Mouse (Mus musculus): ENCODE results near the gene Ydjc. TPM values are rescaled to one million over a fixed set of nuclear protein-coding genes. Genes with fewer than 3 reads are reported as not detected.

The Ydjc gene
- polyA plus RNA-seq, 1 experiment = 15.5 TPM

DNA sequence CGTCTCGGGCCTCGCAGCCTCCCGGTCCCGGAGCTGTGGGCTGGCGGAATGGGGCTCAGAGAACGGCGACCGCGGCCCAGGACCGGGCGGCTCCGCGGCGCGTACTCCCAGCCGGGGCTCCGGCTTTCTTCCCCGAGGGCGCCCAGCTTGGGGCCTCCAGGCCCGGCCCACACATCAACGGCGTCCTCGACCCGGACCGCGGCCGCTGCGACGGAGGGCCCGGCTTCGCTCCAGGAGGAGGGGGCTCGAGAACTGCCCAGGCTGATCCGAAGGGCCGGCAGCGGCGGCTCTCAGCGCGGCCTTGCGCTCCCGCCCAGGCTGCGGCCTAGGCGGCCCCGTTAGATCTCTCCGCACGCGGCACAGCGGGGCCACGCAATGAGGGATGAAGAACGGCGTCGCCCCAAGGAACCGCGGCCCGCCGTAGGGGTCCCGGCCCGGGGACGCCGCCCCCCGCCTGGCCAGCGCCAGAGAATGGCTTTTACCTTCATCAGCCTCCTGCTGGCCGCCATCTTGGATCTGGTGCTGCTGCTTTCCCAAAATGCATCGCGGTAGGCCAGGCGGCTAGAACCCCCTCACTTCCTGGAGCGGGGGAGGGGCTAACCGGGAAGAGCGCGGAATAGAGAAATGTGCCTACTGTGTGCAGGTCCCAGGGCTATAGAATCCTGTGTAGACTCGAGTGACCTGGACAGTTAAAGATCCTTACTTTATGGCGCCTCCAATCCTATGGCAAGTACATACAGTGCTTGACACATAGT, 56.7 kb downstream of the Ydjc start:
- Histone ChIP-seq H3K9me3 (replicated peaks; ENCODE audit: control insufficient read depth, insufficient read depth, low read length, poor library complexity, severe bottlenecking) (no peaks in the 10 kb centered on the region), H3K36me3 (ENCODE audit: control insufficient read depth, insufficient read depth, low read length, poor library complexity, severe bottlenecking) (peaks cover 7% of the 10 kb centered on the region)
- TF ChIP-seq POLR2A (IDR thresholded peaks at IDR 0.05; ENCODE audit: insufficient read depth, low read length) (peak; percentile 53), EP300 (IDR thresholded peaks at IDR 0.05; ENCODE audit: insufficient read depth, low read depth, low read length) (peak; percentile 56; the same call in 1 of the 2 replicates), CTCF (IDR thresholded peaks at IDR 0.05; ENCODE audit: low read depth, low read length) (no peak)

DNA sequence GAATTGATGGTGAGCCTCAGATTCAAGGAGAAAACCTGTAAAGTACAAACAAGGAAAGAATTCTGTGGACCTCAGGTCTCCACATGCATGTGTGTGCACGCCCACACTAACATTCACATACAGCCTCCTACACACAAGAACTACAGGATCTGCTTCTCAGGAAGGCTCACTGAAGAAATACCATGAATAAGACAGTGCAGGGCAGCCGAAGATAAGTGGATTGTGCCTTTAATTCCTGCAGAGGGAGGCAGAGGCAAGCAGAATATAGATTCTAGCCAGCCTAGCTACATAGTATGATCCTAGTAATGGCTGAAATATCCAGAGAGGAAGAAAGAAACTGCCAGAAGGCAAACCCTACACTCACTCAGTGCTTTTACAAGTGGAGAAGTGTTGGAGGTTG, 57.6 kb downstream of the Ydjc start:
- Histone ChIP-seq H3K27me3 (ENCODE audit: control insufficient read depth, insufficient read depth, low read length, poor library complexity, severe bottlenecking) (no peaks in the 10 kb centered on the region), H3K4me3 (ENCODE audit: low read depth, low read length) (no peak overlapping the region), H3K27ac (ENCODE audit: insufficient read depth, low read length) (peak overlapping the region; percentile 20), H3K4me1 (ENCODE audit: control insufficient read depth, insufficient read depth, low read length) (peaks cover 2% of the 10 kb centered on the region), H3K36me3 (ENCODE audit: control insufficient read depth, insufficient read depth, low read length, poor library complexity, severe bottlenecking) (peaks cover 5% of the 10 kb centered on the region; the same call in 1 of the 2 replicates), H3K9ac (ENCODE audit: low read depth, poor library complexity, severe bottlenecking) (peak overlapping the region; percentile 100), H3K9me3 (replicated peaks; ENCODE audit: control insufficient read depth, insufficient read depth, low read length, poor library complexity, severe bottlenecking) (no peaks in the 10 kb centered on the region)
- no peak for TF ChIP-seq CTCF (IDR thresholded peaks at IDR 0.05; ENCODE audit: low read depth, low read length)

More for the DNA sequence above, 56.7 kb downstream of the Ydjc start:
- Histone ChIP-seq H3K27ac (ENCODE audit: insufficient read depth, low read length) (peak overlapping the region; percentile 11), H3K4me1 (ENCODE audit: control insufficient read depth, insufficient read depth, low read length) (peaks cover 2% of the 10 kb centered on the region), H3K4me3 (ENCODE audit: low read depth, low read length) (peak overlapping the region; percentile 99), H3K9ac (ENCODE audit: low read depth, poor library complexity, severe bottlenecking) (peak overlapping the region; percentile 100), H3K27me3 (ENCODE audit: control insufficient read depth, insufficient read depth, low read length, poor library complexity, severe bottlenecking) (no peaks in the 10 kb centered on the region)

DNA sequence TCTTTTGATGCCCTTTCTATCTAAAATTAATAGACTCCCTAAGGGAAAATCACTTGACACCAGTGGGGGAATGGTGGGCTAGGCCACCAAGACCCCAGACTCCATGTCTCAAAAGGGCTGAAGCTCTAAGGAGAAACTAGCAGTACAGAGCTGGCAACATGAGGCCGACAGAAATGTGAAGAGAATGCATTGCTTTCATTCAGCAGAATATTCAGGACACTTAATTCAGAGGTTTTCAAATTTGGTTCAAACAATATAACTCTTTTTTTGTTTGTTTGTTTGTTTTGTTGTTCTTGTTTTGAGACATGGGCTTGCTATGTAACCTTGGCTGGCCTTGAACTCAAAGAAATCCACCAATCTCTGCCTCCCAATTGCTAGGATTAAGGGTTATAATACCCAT, 58.1 kb downstream of the Ydjc start, which contains the start of gene Ube2l3:
Gene Ube2l3 (minus strand): TSS at position 101 of the 400 bp plus-strand sequence.
- Histone ChIP-seq H3K4me1 (ENCODE audit: control insufficient read depth, insufficient read depth, low read length) (peaks cover 2% of the 10 kb centered on the region), H3K4me3 (ENCODE audit: low read depth, low read length) (peak within 1 kb of the TSS; percentile 99), H3K27ac (ENCODE audit: insufficient read depth, low read length) (peak within 1 kb of the TSS; percentile 20), H3K9me3 (replicated peaks; ENCODE audit: control insufficient read depth, insufficient read depth, low read length, poor library complexity, severe bottlenecking) (no peaks in the 10 kb centered on the region), H3K9ac (ENCODE audit: low read depth, poor library complexity, severe bottlenecking) (peak within 1 kb of the TSS; percentile 100), H3K27me3 (ENCODE audit: control insufficient read depth, insufficient read depth, low read length, poor library complexity, severe bottlenecking) (no peaks in the 10 kb centered on the region), H3K36me3 (ENCODE audit: control insufficient read depth, insufficient read depth, low read length, poor library complexity, severe bottlenecking) (peaks cover 5% of the 10 kb centered on the region; the same call in 1 of the 2 replicates)
- TF ChIP-seq EP300 (IDR thresholded peaks at IDR 0.05; ENCODE audit: insufficient read depth, low read depth, low read length) (no peak), CTCF (IDR thresholded peaks at IDR 0.05; ENCODE audit: low read depth, low read length) (no peak), POLR2A (IDR thresholded peaks at IDR 0.05; ENCODE audit: insufficient read depth, low read length) (no peak)

DNA sequence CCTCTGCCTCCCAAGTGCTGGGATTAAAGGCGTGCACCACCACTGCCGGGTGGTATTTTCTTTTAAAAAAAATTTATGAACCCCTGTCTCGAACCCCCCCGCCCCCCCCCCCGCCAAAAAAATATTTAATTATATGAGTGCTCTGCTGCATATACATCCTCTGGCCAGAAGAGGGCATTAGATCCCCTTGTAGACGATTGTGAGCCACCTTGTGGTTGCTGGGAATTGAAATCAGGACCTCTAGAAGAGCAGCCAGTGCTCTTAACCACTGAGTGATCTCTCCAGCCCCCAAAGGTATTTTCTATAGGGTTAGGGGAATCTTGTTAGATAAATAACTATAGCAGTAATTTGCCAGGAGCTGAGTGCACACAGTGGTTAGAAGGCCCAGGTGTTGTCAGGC, 60.6 kb downstream of the Ydjc start:
- peak; percentile 36 for TF ChIP-seq CTCF (IDR thresholded peaks at IDR 0.05; ENCODE audit: low read depth, low read length)
- no peak for TF ChIP-seq POLR2A (IDR thresholded peaks at IDR 0.05; ENCODE audit: insufficient read depth, low read length)
- no peak for TF ChIP-seq EP300 (IDR thresholded peaks at IDR 0.05; ENCODE audit: insufficient read depth, low read depth, low read length)
- Histone ChIP-seq H3K9ac (ENCODE audit: low read depth, poor library complexity, severe bottlenecking) (no peak overlapping the region), H3K4me3 (ENCODE audit: low read depth, low read length) (no peak overlapping the region), H3K9me3 (replicated peaks; ENCODE audit: control insufficient read depth, insufficient read depth, low read length, poor library complexity, severe bottlenecking) (no peaks in the 10 kb centered on the region), H3K4me1 (ENCODE audit: control insufficient read depth, insufficient read depth, low read length) (no peaks in the 10 kb centered on the region), H3K27me3 (ENCODE audit: control insufficient read depth, insufficient read depth, low read length, poor library complexity, severe bottlenecking) (no peaks in the 10 kb centered on the region), H3K36me3 (ENCODE audit: control insufficient read depth, insufficient read depth, low read length, poor library complexity, severe bottlenecking) (no peaks in the 10 kb centered on the region), H3K27ac (ENCODE audit: insufficient read depth, low read length) (no peak overlapping the region)

DNA sequence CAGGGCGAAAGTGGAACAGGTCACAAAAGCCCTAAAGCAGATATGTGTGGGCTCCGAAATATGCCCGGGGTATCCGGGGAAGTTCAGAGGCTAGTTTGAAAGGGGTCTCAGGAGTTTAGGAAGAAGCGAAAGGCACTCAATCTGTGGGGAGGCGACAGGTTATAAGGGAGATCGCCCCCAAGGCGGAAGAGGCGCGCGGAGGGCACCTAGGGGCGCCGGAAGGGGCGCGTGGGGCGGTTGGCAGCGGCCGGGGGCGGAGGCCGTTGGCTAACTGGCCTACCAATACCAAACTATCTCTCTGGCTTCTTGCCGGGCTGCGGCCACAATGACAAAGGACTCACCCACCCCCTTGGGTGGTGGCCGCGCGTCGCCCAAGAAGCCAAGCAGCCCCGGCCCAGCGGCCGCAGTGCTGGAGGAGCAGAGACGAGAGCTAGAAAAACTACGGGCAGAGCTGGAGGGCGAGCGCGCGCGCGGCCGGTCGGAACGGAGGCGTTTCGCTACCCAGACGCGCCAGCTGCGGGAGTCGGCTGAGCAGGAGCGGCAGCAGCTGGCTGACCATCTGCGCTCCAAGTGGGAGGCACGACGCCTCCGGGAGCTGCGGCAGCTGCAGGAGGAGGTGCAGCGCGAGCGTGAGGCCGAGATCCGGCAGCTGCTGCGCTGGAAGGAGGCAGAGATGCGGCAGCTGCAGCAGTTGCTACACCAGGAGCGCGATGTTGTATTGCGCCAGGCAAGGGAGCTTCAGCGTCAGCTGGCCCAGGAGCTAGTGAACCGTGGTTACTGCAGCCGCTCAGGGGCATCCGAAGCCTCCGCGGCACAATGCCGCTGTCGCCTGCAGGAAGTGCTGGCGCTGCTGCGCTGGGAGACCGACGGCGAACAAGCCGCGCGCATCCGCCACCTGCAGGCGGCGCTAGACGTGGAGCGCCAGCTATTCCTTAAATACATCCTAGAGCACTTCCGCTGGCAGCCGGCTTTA, 64.3 kb downstream of the Ydjc start, which contains the start of gene Rimbp3:
Gene Rimbp3 (plus strand): TSS at position 215 of the 973 bp plus-strand sequence.
- H3K27ac ChIP-seq (ENCODE audit: insufficient read depth, low read length) = no peak within 1 kb of the TSS
- no peaks in the 10 kb centered on the region for H3K4me1 ChIP-seq (ENCODE audit: control insufficient read depth, insufficient read depth, low read length)
- H3K9me3 ChIP-seq (replicated peaks; ENCODE audit: control insufficient read depth, insufficient read depth, low read length, poor library complexity, severe bottlenecking) = no peaks in the 10 kb centered on the region
- peak within 1 kb of the TSS; percentile 81 for H3K4me3 ChIP-seq (ENCODE audit: low read depth, low read length)
- TF ChIP-seq POLR2A (IDR thresholded peaks at IDR 0.05; ENCODE audit: insufficient read depth, low read length) (peak; percentile 19), CTCF (IDR thresholded peaks at IDR 0.05; ENCODE audit: low read depth, low read length) (peak; percentile 87), EP300 (IDR thresholded peaks at IDR 0.05; ENCODE audit: insufficient read depth, low read depth, low read length) (peak; percentile 18; the same call in 1 of the 2 replicates)
- no peaks in the 10 kb centered on the region for H3K36me3 ChIP-seq (ENCODE audit: control insufficient read depth, insufficient read depth, low read length, poor library complexity, severe bottlenecking)
- H3K9ac ChIP-seq (ENCODE audit: low read depth, poor library complexity, severe bottlenecking) = peak within 1 kb of the TSS; percentile 68
- H3K27me3 ChIP-seq (ENCODE audit: control insufficient read depth, insufficient read depth, low read length, poor library complexity, severe bottlenecking) = no peaks in the 10 kb centered on the region
